Mouse (Mus musculus) monocyte, adult 59 days (primary cell): ENCODE results near the gene Prkca. TPM values are rescaled to one million over a fixed set of nuclear protein-coding genes. Genes with fewer than 3 reads are reported as not detected.

ENCODE experiments used
- total RNA-seq, 2 experiments: library from RNA; stranded (reverse); gene quantifications; one replicate each; pipeline ENCODE4 v1.2.4; 2023

Prkca gene
- total RNA-seq, result 1 to 10 TPM; 4.2 to 5.7 TPM

DNA sequence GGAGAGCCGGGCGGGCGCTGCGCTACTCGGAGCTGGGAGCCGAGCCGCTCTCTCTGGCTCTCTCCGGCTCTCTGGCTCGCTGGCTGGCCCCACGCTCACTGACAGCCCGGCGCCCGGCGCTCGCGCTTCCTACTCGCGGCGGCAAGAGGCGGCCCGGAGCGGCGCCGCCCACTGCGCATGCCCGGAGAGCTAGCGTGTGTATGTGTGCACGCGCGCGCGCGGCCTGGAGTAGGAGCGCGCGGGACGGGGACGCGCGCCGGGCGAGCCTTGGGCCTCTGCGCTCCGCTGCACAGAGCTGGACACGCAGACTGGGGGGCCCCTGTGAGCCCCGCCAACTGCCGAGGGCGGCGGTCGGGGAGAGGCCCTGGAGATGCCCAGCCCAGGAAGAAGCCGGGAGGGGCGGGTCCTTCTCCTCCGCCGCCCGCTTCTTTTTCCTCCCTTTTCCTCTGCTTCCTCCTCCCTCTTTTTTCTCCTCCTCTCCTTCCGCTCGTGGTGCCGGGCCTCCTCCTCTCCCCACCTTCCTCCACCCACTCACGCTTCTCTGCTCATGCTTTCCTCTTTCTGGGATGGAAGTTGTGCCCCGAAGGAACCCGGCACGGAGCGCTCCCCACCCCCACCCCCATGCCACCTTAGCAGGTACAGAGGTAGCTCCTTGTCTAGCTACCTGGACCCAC, at the start of gene Prkca:
Gene Prkca, minus strand, starts transcription at position 140 of the 674 bp plus-strand sequence.

DNA sequence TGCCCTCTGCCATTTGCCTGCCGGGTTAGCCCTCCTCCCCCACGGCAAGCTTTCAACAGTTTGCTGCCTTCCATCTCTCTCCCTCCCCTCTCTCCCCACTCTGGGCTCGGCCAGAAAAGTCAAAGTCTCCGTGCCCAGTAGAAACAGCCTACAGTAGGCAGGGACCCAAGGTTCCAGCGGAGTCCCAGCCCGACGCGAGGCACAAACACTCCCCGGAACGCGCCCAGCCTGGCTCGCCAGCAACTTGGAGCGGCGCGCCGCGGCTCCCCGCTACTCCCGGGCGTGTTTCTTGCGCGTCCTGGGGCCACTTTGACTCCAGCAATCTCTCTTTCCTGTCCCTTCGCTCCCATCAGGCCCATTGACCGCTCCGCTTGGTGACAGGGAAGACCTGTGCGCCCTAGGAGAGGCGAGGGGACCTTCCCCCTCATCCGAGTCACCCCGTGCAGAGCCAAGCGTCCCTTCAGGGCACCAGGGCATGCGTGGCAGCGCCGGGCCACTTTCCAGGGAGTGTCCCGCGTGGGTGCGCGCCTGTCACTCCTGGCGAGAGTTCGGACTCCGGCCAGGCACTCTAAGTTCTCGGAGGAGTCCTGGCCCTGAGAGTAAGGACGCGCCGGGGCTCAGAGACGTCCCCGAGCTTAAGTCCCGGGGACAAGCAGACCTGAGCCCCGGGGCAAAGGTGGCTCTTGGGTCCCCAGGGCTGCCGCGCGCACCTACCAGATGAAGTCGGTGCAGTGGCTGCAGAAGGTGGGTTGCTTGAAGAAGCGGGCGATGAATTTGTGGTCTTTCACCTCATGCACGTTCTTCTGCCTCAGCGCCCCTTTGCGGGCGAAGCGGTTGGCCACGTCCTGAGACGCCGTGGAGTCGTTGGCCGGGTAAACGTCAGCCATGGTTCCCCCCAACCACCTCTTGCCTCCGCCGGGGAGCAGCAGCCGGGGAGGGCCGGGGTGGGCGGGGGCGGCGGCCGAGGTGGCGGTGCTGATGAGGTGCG, 653 bp downstream of the Prkca start, which contains the start of gene Apoh:
Gene Apoh, plus strand, starts transcription at position 574 of the 988 bp plus-strand sequence.

DNA sequence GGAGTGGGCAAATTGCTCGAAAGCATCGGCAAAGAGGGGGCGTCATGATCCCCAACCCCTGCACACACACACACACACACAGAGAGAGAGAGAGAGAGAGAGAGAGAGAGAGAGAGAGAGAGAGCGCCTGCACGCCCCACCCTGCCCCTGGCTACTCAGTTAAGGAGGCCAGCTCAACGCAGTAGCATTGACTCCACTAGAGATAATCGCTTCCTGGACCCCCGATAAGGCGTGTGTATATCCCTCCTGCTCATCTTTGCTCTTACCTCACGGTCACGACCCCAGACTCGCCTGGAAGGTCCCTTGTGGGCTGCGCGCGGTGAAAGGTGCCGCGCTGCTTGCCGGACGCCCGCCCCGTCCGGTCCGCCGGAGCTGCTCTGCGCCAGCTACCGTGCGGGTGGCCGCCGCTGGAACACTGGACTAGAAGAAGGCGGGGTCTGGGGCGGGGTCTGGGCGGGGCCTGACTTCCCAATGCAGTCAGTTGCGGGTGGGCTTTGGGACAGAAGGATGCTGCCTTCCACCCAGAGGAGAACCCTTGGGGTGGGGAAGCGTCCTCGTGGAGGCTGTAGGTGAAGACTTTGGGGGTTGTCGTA, 429.0 kb downstream of the Prkca start, which contains the start of gene Cacng5:
Gene Cacng5, minus strand, starts transcription at position 422 of the 593 bp plus-strand sequence.

Other genes with a start within 250 kb of the Prkca start
- not detected for gene Apoh, start 574 bp downstream of the Prkca start, total RNA-seq
- 1 to 10 TPM; 4.2 to 6.7 TPM for gene Cep112, start 81.3 kb upstream of the Prkca start, total RNA-seq